Comparison of ENCODE assay signal across 8 mouse cellular contexts in the genomic region with DNA sequence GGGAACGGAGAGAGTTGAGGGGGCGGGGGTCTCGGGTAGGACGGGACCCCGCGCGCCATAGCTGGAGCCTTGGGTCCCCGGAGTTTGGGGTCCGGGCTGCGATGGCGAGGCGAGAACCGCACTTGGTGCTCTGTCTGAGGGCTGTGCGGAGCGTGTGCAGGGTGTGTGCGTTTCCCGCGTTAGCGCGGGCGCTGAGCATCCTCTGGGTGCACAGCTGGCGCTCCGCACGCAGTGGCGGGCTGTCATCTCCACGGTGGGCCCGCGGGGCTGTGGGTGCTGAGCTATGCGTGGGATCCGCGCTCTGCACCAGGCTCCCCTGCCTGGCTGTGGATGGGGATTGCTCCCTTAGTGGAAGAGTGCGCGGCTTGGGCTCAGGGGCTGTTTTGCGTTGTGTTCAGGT. TPM values are rescaled to one million over a fixed set of nuclear protein-coding genes. Genes with fewer than 3 reads are reported as not detected.
A peak's percentile ranks its signal among the peaks of the same experiment; 100 is the strongest.
DNase-seq lines count a peak whose midpoint lies in the region; ATAC-seq and TF ChIP-seq lines count a peak whose summit lies in the region.

No protein-coding gene starts in this region.

- H3K27ac ChIP-seq in kidney, postnatal 0 days = no peak overlapping the region
- no peak overlapping the region for H3K27ac ChIP-seq in embryonic facial prominence, embryonic 15.5 days (replicated peaks)
- H3K27ac ChIP-seq in hindbrain, postnatal 0 days = no peak overlapping the region
- H3K27ac ChIP-seq in neural tube, embryonic 12.5 days = no peak overlapping the region

- H3K9ac ChIP-seq in kidney, postnatal 0 days (ENCODE audit: low read depth, low read length) = no peak overlapping the region; the same call in 1 of the 2 replicates
- no peak overlapping the region for H3K9ac ChIP-seq in embryonic facial prominence, embryonic 15.5 days
- H3K9ac ChIP-seq in hindbrain, postnatal 0 days (replicated peaks; ENCODE audit: low read length) = peak overlapping the region; percentile 40; the same call in 1 of the 2 replicates
- H3K9ac ChIP-seq in neural tube, embryonic 12.5 days = 0 out of 2 replicates have a peak overlapping the region, but pooled peaks have one; percentile 13

- no peak for TF ChIP-seq CTCF in kidney, postnatal 0 days (IDR thresholded peaks at IDR 0.05; ENCODE audit: low read depth)
- TF ChIP-seq CTCF in hindbrain, postnatal 0 days (IDR thresholded peaks at IDR 0.05; ENCODE audit: low read depth) = no peak

- H3K27me3 ChIP-seq in kidney, postnatal 0 days (ENCODE audit: insufficient read depth, low read length) = peaks cover 32% of the 10 kb centered on the region
- peaks cover 83% of the 10 kb centered on the region for H3K27me3 ChIP-seq in embryonic facial prominence, embryonic 15.5 days
- peaks cover 30% of the 10 kb centered on the region for H3K27me3 ChIP-seq in hindbrain, postnatal 0 days (ENCODE audit: insufficient read depth, low read length)
- H3K27me3 ChIP-seq in neural tube, embryonic 12.5 days (replicated peaks) = peaks cover 94% of the 10 kb centered on the region

- H3K9me3 ChIP-seq in kidney, postnatal 0 days (replicated peaks; ENCODE audit: low read length) = no peaks in the 10 kb centered on the region
- no peaks in the 10 kb centered on the region for H3K9me3 ChIP-seq in embryonic facial prominence, embryonic 15.5 days (replicated peaks)
- H3K9me3 ChIP-seq in hindbrain, postnatal 0 days (ENCODE audit: low read length) = no peaks in the 10 kb centered on the region
- no peaks in the 10 kb centered on the region for H3K9me3 ChIP-seq in neural tube, embryonic 12.5 days

- ATAC-seq in kidney, postnatal 0 days (replicated peaks; ENCODE audit: low FRiP score, low read depth) = no peak
- no peak for ATAC-seq in embryonic facial prominence, embryonic 15.5 days (ENCODE audit: insufficient number of reproducible peaks, low FRiP score, low TSS enrichment, low read depth)
- ATAC-seq in hindbrain, postnatal 0 days = peak; percentile 18; the same call in 1 of the 2 replicates
- no peak for ATAC-seq in neural tube, embryonic 12.5 days (ENCODE audit: low FRiP score, low read depth)
- no peak for ATAC-seq in monocyte, adult 5-6 weeks (replicated peaks; ENCODE audit: insufficient number of reproducible peaks, low FRiP score, low TSS enrichment, poor library complexity, severe bottlenecking)
- ATAC-seq in activated CD4-positive, CD25-positive, alpha-beta regulatory T cell, adult 4 months = no peak

- peak overlapping the region; percentile 53 for H3K4me2 ChIP-seq in kidney, postnatal 0 days (ENCODE audit: low read length)
- H3K4me2 ChIP-seq in embryonic facial prominence, embryonic 15.5 days (replicated peaks) = peak overlapping the region; percentile 71
- peak overlapping the region; percentile 60 for H3K4me2 ChIP-seq in hindbrain, postnatal 0 days (ENCODE audit: low read depth, low read length)
- H3K4me2 ChIP-seq in neural tube, embryonic 12.5 days (replicated peaks) = peak overlapping the region; percentile 51

- 2% methylated on average over 33 of the region's 34 CpGs for WGBS in kidney, postnatal 0 days
- 2% methylated on average over 32 of the region's 34 CpGs for WGBS in embryonic facial prominence, embryonic 15.5 days
- WGBS in hindbrain, postnatal 0 days = under 1% methylated on average over 34 of the region's 34 CpGs
- 3% methylated on average over 34 of the region's 34 CpGs for WGBS in neural tube, embryonic 12.5 days

- DNase-seq in kidney, postnatal 0 days (ENCODE audit: low spot score) = no peak
- DNase-seq in kidney, postnatal 36 days = no peak
- no peak for DNase-seq in hindbrain, postnatal 0 days (ENCODE audit: low spot score)
- DNase-seq in spleen, postnatal 10 days (ENCODE audit: low spot score in 2 of 2) = no peak

- H3K4me1 ChIP-seq in kidney, postnatal 0 days (replicated peaks; ENCODE audit: insufficient read depth, low read length) = peaks cover 13% of the 10 kb centered on the region; the same call in 1 of the 2 replicates
- H3K4me1 ChIP-seq in embryonic facial prominence, embryonic 15.5 days = peaks cover 31% of the 10 kb centered on the region
- H3K4me1 ChIP-seq in hindbrain, postnatal 0 days (ENCODE audit: insufficient read depth, low read length) = no peaks in the 10 kb centered on the region; the same call in 1 of the 2 replicates
- H3K4me1 ChIP-seq in neural tube, embryonic 12.5 days = peaks cover 13% of the 10 kb centered on the region

- H3K4me3 ChIP-seq in kidney, postnatal 0 days (replicated peaks; ENCODE audit: low read depth, low read length) = peak overlapping the region; percentile 27
- peak overlapping the region; percentile 42 for H3K4me3 ChIP-seq in embryonic facial prominence, embryonic 15.5 days (replicated peaks)
- peak overlapping the region; percentile 37 for H3K4me3 ChIP-seq in hindbrain, postnatal 0 days (ENCODE audit: low read length)
- peak overlapping the region; percentile 21 for H3K4me3 ChIP-seq in neural tube, embryonic 12.5 days

- H3K36me3 ChIP-seq in kidney, postnatal 0 days (ENCODE audit: insufficient read depth, low read length) = no peaks in the 10 kb centered on the region
- H3K36me3 ChIP-seq in embryonic facial prominence, embryonic 15.5 days = no peaks in the 10 kb centered on the region
- no peaks in the 10 kb centered on the region for H3K36me3 ChIP-seq in hindbrain, postnatal 0 days (ENCODE audit: insufficient read depth, low read length)
- no peaks in the 10 kb centered on the region for H3K36me3 ChIP-seq in neural tube, embryonic 12.5 days

RNA-seq across cellular contexts. Expression of a gene that starts 0.5 kb away (rescaled TPM):
- 0.51 and 1.0 TPM in 2 replicates for polyA plus RNA-seq in kidney, postnatal 0 days (2015; fragmentation: Nextera tagmentation; extraction: Ambion mirVana)
- polyA plus RNA-seq in embryonic facial prominence, embryonic 15.5 days (2015; fragmentation: Nextera tagmentation; extraction: Ambion mirVana) = 2.0 and 2.2 TPM in 2 replicates
- total RNA-seq in hindbrain, postnatal 0 days (2014; rRNA removed) = 15.7 and 18.3 TPM in 2 replicates
- 8.9 and 9.3 TPM in 2 replicates for polyA plus RNA-seq in hindbrain, postnatal 0 days (2015; fragmentation: Nextera tagmentation; extraction: Ambion mirVana)
- 0.29 and 0.49 TPM in 2 replicates for polyA plus RNA-seq in neural tube, embryonic 12.5 days (2016; fragmentation: Nextera tagmentation; extraction: Ambion mirVana)
- total RNA-seq in monocyte, adult 5-6 weeks (2017) = not detected in 3 replicates
- polyA plus RNA-seq in activated CD4-positive, CD25-positive, alpha-beta regulatory T cell, adult 4 months (2017; shearing (Covaris generic)) = not detected

RNA-seq across cellular contexts. Expression of a gene that starts 8.5 kb away (rescaled TPM):
- polyA plus RNA-seq in kidney, postnatal 0 days (2015; fragmentation: Nextera tagmentation; extraction: Ambion mirVana) = 3.0 and 3.2 TPM in 2 replicates
- polyA plus RNA-seq in embryonic facial prominence, embryonic 15.5 days (2015; fragmentation: Nextera tagmentation; extraction: Ambion mirVana) = 11.5 and 11.6 TPM in 2 replicates
- total RNA-seq in hindbrain, postnatal 0 days (2014; rRNA removed) = 0.18 and 1.0 TPM in 2 replicates
- polyA plus RNA-seq in hindbrain, postnatal 0 days (2015; fragmentation: Nextera tagmentation; extraction: Ambion mirVana) = 0.91 and 1.2 TPM in 2 replicates
- 0.50 and 1.1 TPM in 2 replicates for polyA plus RNA-seq in neural tube, embryonic 12.5 days (2016; fragmentation: Nextera tagmentation; extraction: Ambion mirVana)
- 0.10 to 0.43 TPM in 2 of 3 replicates, not detected in the other for total RNA-seq in monocyte, adult 5-6 weeks (2017)
- polyA plus RNA-seq in activated CD4-positive, CD25-positive, alpha-beta regulatory T cell, adult 4 months (2017; shearing (Covaris generic)) = not detected

RNA-seq across cellular contexts. Expression of a gene that starts 27.0 kb away (rescaled TPM):
- polyA plus RNA-seq in kidney, postnatal 0 days (2015; fragmentation: Nextera tagmentation; extraction: Ambion mirVana) = 11.7 and 12.1 TPM in 2 replicates
- polyA plus RNA-seq in embryonic facial prominence, embryonic 15.5 days (2015; fragmentation: Nextera tagmentation; extraction: Ambion mirVana) = 10.7 and 13.7 TPM in 2 replicates
- 3.7 TPM in 2 replicates for total RNA-seq in hindbrain, postnatal 0 days (2014; rRNA removed)
- 5.2 and 5.5 TPM in 2 replicates for polyA plus RNA-seq in hindbrain, postnatal 0 days (2015; fragmentation: Nextera tagmentation; extraction: Ambion mirVana)
- polyA plus RNA-seq in neural tube, embryonic 12.5 days (2016; fragmentation: Nextera tagmentation; extraction: Ambion mirVana) = 3.4 and 3.6 TPM in 2 replicates
- total RNA-seq in monocyte, adult 5-6 weeks (2017) = not detected in 3 replicates
- not detected for polyA plus RNA-seq in activated CD4-positive, CD25-positive, alpha-beta regulatory T cell, adult 4 months (2017; shearing (Covaris generic))

RNA-seq across cellular contexts. Expression of a gene that starts 27.4 kb away (rescaled TPM):
- polyA plus RNA-seq in kidney, postnatal 0 days (2015; fragmentation: Nextera tagmentation; extraction: Ambion mirVana) = 5.4 and 5.9 TPM in 2 replicates
- polyA plus RNA-seq in embryonic facial prominence, embryonic 15.5 days (2015; fragmentation: Nextera tagmentation; extraction: Ambion mirVana) = 4.2 and 5.2 TPM in 2 replicates
- total RNA-seq in hindbrain, postnatal 0 days (2014; rRNA removed) = 3.8 and 6.7 TPM in 2 replicates
- polyA plus RNA-seq in hindbrain, postnatal 0 days (2015; fragmentation: Nextera tagmentation; extraction: Ambion mirVana) = 11.0 and 11.8 TPM in 2 replicates
- 2.2 and 2.3 TPM in 2 replicates for polyA plus RNA-seq in neural tube, embryonic 12.5 days (2016; fragmentation: Nextera tagmentation; extraction: Ambion mirVana)
- 0.57 TPM in 1 of 3 replicates, not detected in the others for total RNA-seq in monocyte, adult 5-6 weeks (2017)
- 10 to 100 TPM in 1 of 2 experiments, 1 to 10 TPM in 1; 6.7 to 11.9 TPM for polyA plus RNA-seq in activated CD4-positive, CD25-positive, alpha-beta regulatory T cell, adult 4 months (2017; shearing (Covaris generic))

RNA-seq across cellular contexts. Expression of a gene that starts 30.7 kb away (rescaled TPM):
- polyA plus RNA-seq in kidney, postnatal 0 days (2015; fragmentation: Nextera tagmentation; extraction: Ambion mirVana) = 6.6 and 7.8 TPM in 2 replicates
- 7.2 and 8.4 TPM in 2 replicates for polyA plus RNA-seq in embryonic facial prominence, embryonic 15.5 days (2015; fragmentation: Nextera tagmentation; extraction: Ambion mirVana)
- 129 and 145 TPM in 2 replicates for total RNA-seq in hindbrain, postnatal 0 days (2014; rRNA removed)
- polyA plus RNA-seq in hindbrain, postnatal 0 days (2015; fragmentation: Nextera tagmentation; extraction: Ambion mirVana) = 11.6 and 14.2 TPM in 2 replicates
- polyA plus RNA-seq in neural tube, embryonic 12.5 days (2016; fragmentation: Nextera tagmentation; extraction: Ambion mirVana) = 23.6 and 26.5 TPM in 2 replicates
- 4.1 to 5.3 TPM (median 5.2 TPM) in 3 replicates for total RNA-seq in monocyte, adult 5-6 weeks (2017)
- 1 to 10 TPM in 1 of 2 experiments, under 1 TPM in 1; 0.62 to 1.2 TPM for polyA plus RNA-seq in activated CD4-positive, CD25-positive, alpha-beta regulatory T cell, adult 4 months (2017; shearing (Covaris generic))

Comparison
In these comparisons a context has a peak if more than half of its experiments do, and no peak if none do; other contexts are left out.
1. H3K9ac ChIP-seq: peak in hindbrain, postnatal 0 days (single experiment) and neural tube, embryonic 12.5 days (single experiment); none in kidney, postnatal 0 days (single experiment) and embryonic facial prominence, embryonic 15.5 days (single experiment).
2. Peak in every context shown above with its lines, with median percentiles within 50 percentile points of each other: H3K4me2 ChIP-seq and H3K4me3 ChIP-seq.